Mouse (Mus musculus) small intestine, adult 2 months (tissue): Measurements from ENCODE around the gene Ap3b1. TPM values are rescaled to one million over a fixed set of nuclear protein-coding genes. Genes with fewer than 3 reads are reported as not detected.

Experiments used
- H3K27ac ChIP-seq: fragments of 200-500 bp; 2 replicates; pipeline ENCODE4 v1.5.1; 2012; ENCODE audit warnings: low read depth, low read length, control low read depth, inconsistent platforms; ENCODE audit not compliant: insufficient read depth
- H3K27me3 ChIP-seq: fragments of 200-500 bp; 2 replicates; pipeline ENCODE4 v1.6.1; 2012; ENCODE audit warnings: mild to moderate bottlenecking, moderate library complexity, low read length, inconsistent platforms; ENCODE audit not compliant: control insufficient read depth, insufficient read depth
- H3K36me3 ChIP-seq: fragments of 200-500 bp; 2 replicates; pipeline ENCODE4 v1.6.1; 2012; ENCODE audit warnings: mild to moderate bottlenecking, low read length, control low read depth, inconsistent platforms; ENCODE audit not compliant: control insufficient read depth, insufficient read depth
- H3K4me1 ChIP-seq: fragments of 200-500 bp; 2 replicates; pipeline ENCODE4 v1.6.1; 2012; ENCODE audit warnings: low read length, inconsistent platforms, mixed read lengths; ENCODE audit not compliant: control insufficient read depth, insufficient read depth, insufficient read length
- H3K4me3 ChIP-seq: fragments of 200-500 bp; 2 replicates; pipeline ENCODE4 v1.5.1; 2012; ENCODE audit warnings: low read depth, mild to moderate bottlenecking, control low read depth, inconsistent platforms, low read length, moderate library complexity
- CTCF ChIP-seq: fragments of 200-500 bp; IDR thresholded peaks from 2 replicates; pipeline ENCODE4 v1.5.1; 2012; ENCODE audit warnings: low read depth, mild to moderate bottlenecking, control low read depth, inconsistent platforms, low read length, moderate library complexity, mixed read lengths; ENCODE audit not compliant: insufficient replicate concordance, insufficient read length; ENCODE audit errors: extremely low read depth
- POLR2A ChIP-seq: fragments of 200-500 bp; IDR thresholded peaks from 2 replicates; pipeline ENCODE4 v1.6.1; 2012; ENCODE audit warnings: low read depth, mild to moderate bottlenecking, control low read depth, inconsistent platforms, low read length, moderate library complexity
- WGBS: fragments of 180-500 bp; shearing (Covaris S2); methylation state at CpG from one replicate; pipeline ENCODE4 v1.1.7; 2018; 5-methylcytosine and 5-hydroxymethylcytosine counted together
- polyA plus RNA-seq: library from polyadenylated mRNA; depleted of rRNA; stranded (reverse); fragments of >200 nt; gene quantifications from 2 replicates; pipeline ENCODE4 v1.2.3, GENCODE M21; 2012

The Ap3b1 gene
- polyA plus RNA-seq, 1 experiment = 29.1 TPM

- 72% methylated on average over 6 of the region's 6 CpGs for WGBS
- no peak overlapping the region for H3K4me3 ChIP-seq
- no peak for TF ChIP-seq POLR2A
- TF ChIP-seq CTCF = peak; percentile 46; the same call in 1 of the 2 replicates
- no peaks in the 10 kb centered on the region for H3K27me3 ChIP-seq
- no peak overlapping the region for H3K27ac ChIP-seq
- peaks cover 39% of the 10 kb centered on the region for H3K36me3 ChIP-seq
- H3K4me1 ChIP-seq = peaks cover 3% of the 10 kb centered on the region; the same call in 1 of the 2 replicates
Observed at GRCm38 (mm10) chr13:94451229-94451628, 92.5 kb downstream of the Ap3b1 start.

- Histone ChIP-seq H3K36me3 (peaks cover 39% of the 10 kb centered on the region), H3K27ac (no peak overlapping the region), H3K4me1 (no peaks in the 10 kb centered on the region), H3K27me3 (no peaks in the 10 kb centered on the region), H3K4me3 (no peak overlapping the region)
- TF ChIP-seq CTCF = no peak
- WGBS = 89% methylated on average over 12 of the region's 12 CpGs
Observed at GRCm38 (mm10) chr13:94454131-94454530, 95.4 kb downstream of the Ap3b1 start.

- Histone ChIP-seq H3K4me3 (no peak overlapping the region), H3K36me3 (peaks cover 43% of the 10 kb centered on the region), H3K27me3 (no peaks in the 10 kb centered on the region), H3K27ac (no peak overlapping the region), H3K4me1 (no peaks in the 10 kb centered on the region)
- TF ChIP-seq POLR2A (no peak), CTCF (no peak)
- 85% methylated on average over 4 of the region's 4 CpGs for WGBS
Observed at GRCm38 (mm10) chr13:94459143-94459542, 100.4 kb downstream of the Ap3b1 start.

- H3K27me3 ChIP-seq = no peaks in the 10 kb centered on the region
- H3K27ac ChIP-seq = no peak overlapping the region
- no peaks in the 10 kb centered on the region for H3K4me1 ChIP-seq
- no peak overlapping the region for H3K4me3 ChIP-seq
- WGBS = 55% methylated on average over 2 of the region's 2 CpGs
- TF ChIP-seq POLR2A = no peak
- TF ChIP-seq CTCF = no peak
- peaks cover 32% of the 10 kb centered on the region for H3K36me3 ChIP-seq
Observed at GRCm38 (mm10) chr13:94464221-94464620, 105.5 kb downstream of the Ap3b1 start.

- H3K36me3 ChIP-seq = peaks cover 34% of the 10 kb centered on the region
- H3K4me3 ChIP-seq = no peak overlapping the region
- H3K27me3 ChIP-seq = no peaks in the 10 kb centered on the region
- 80% methylated on average over 1 of the region's 1 CpGs for WGBS
- TF ChIP-seq POLR2A (no peak), CTCF (no peak)
- H3K27ac ChIP-seq = no peak overlapping the region
- no peaks in the 10 kb centered on the region for H3K4me1 ChIP-seq
Observed at GRCm38 (mm10) chr13:94468551-94468950, 109.8 kb downstream of the Ap3b1 start.

- H3K36me3 ChIP-seq = peaks cover 35% of the 10 kb centered on the region
- H3K4me1 ChIP-seq = 0 out of 2 replicates have a peak, but pooled peaks cover under 1% of the 10 kb centered on the region
- TF ChIP-seq POLR2A (no peak), CTCF (no peak)
- 91% methylated on average over 11 of the region's 11 CpGs for WGBS
- H3K27ac ChIP-seq = no peak overlapping the region
- H3K4me3 ChIP-seq = no peak overlapping the region
- no peaks in the 10 kb centered on the region for H3K27me3 ChIP-seq
Observed at GRCm38 (mm10) chr13:94471009-94471672, 112.4 kb downstream of the Ap3b1 start.

- Histone ChIP-seq H3K4me3 (no peak overlapping the region), H3K36me3 (peaks cover 51% of the 10 kb centered on the region), H3K4me1 (0 out of 2 replicates have a peak, but pooled peaks cover 3% of the 10 kb centered on the region), H3K27me3 (no peaks in the 10 kb centered on the region), H3K27ac (no peak overlapping the region)
- TF ChIP-seq CTCF (no peak), POLR2A (no peak)
- 77% methylated on average over 3 of the region's 3 CpGs for WGBS
Observed at GRCm38 (mm10) chr13:94476208-94476607, 117.4 kb downstream of the Ap3b1 start.

GRCm38 (mm10) chr13:94480256-94480655, 121.5 kb downstream of the Ap3b1 start:
- Histone ChIP-seq H3K27me3 (no peaks in the 10 kb centered on the region), H3K36me3 (peaks cover 66% of the 10 kb centered on the region), H3K4me1 (0 out of 2 replicates have a peak, but pooled peaks cover 3% of the 10 kb centered on the region), H3K4me3 (no peak overlapping the region), H3K27ac (no peak overlapping the region)
- TF ChIP-seq POLR2A = no peak
- TF ChIP-seq CTCF = no peak
- WGBS = 84% methylated on average over 7 of the region's 7 CpGs
